Mouse (Mus musculus) myocyte (in vitro differentiated cells): ENCODE data around the gene C2cd4c. TPM values are rescaled to one million over a fixed set of nuclear protein-coding genes. Genes with fewer than 3 reads are reported as not detected.

Experiments
- H3K27me3 ChIP-seq: one replicate; pipeline ENCODE4 v1.6.1; 2011; ENCODE audit not compliant: control insufficient read depth, insufficient read depth, insufficient read length
- H3K36me3 ChIP-seq: one replicate; pipeline ENCODE4 v1.6.1; 2011; ENCODE audit not compliant: control insufficient read depth, insufficient read depth
- H3K4me2 ChIP-seq: one replicate; pipeline ENCODE4 v1.6.1; 2011; ENCODE audit warnings: low read depth, control low read depth
- H3K4me3 ChIP-seq: one replicate; pipeline ENCODE4 v1.5.1; 2011; ENCODE audit warnings: mild to moderate bottlenecking, control low read depth, moderate library complexity
- H3K79me2 ChIP-seq: one replicate; pipeline ENCODE4 v1.6.1; 2011; ENCODE audit not compliant: control insufficient read depth, insufficient read depth
- H3ac ChIP-seq: one replicate; pipeline ENCODE4 v1.6.1; 2011; ENCODE audit not compliant: control insufficient read depth, insufficient read length
- CEBPB ChIP-seq: IDR thresholded peaks from 2 replicates; pipeline ENCODE4 v1.6.1; 2011; ENCODE audit warnings: mild to moderate bottlenecking, moderate library complexity; ENCODE audit not compliant: poor library complexity, insufficient read depth, severe bottlenecking
- E2F4 ChIP-seq: IDR thresholded peaks from one replicate; pipeline ENCODE4 v1.6.1; 2011; ENCODE audit warnings: mild to moderate bottlenecking, control low read depth, moderate library complexity; ENCODE audit not compliant: insufficient read depth
- MAX ChIP-seq: IDR thresholded peaks from one replicate; pipeline ENCODE4 v1.6.1; 2011; ENCODE audit warnings: low read depth, mild to moderate bottlenecking, control low read depth
- MYOD1 ChIP-seq, 3 experiments: IDR thresholded peaks; one replicate each; pipeline ENCODE4 v1.6.1; 2011; ENCODE audit warnings: control low read depth in 2 of 3, low read depth in 2 of 3, mild to moderate bottlenecking in 2 of 3, moderate library complexity in 1 of 3; ENCODE audit not compliant: insufficient read length in 2 of 3, control insufficient read depth in 1 of 3
- MYOG ChIP-seq, 3 experiments: IDR thresholded peaks; one replicate each; pipeline ENCODE4 v1.6.1; 2011; ENCODE audit warnings: control low read depth in 2 of 3, low read depth in 2 of 3, mild to moderate bottlenecking in 2 of 3; ENCODE audit not compliant: insufficient read length in 2 of 3, control insufficient read depth in 1 of 3, insufficient read depth in 1 of 3
- POLR2A ChIP-seq: IDR thresholded peaks from one replicate; pipeline ENCODE4 v1.6.1; 2011; ENCODE audit warnings: low read depth, mild to moderate bottlenecking, control low read depth, moderate library complexity; ENCODE audit not compliant: insufficient read length
- POLR2AphosphoS2 ChIP-seq: IDR thresholded peaks from one replicate; pipeline ENCODE4 v1.6.1; 2011; ENCODE audit warnings: low read depth, control low read depth; ENCODE audit not compliant: insufficient read length
- REST ChIP-seq: IDR thresholded peaks from one replicate; pipeline ENCODE4 v1.6.1; 2011; ENCODE audit warnings: mild to moderate bottlenecking, control low read depth, moderate library complexity; ENCODE audit not compliant: insufficient read depth, insufficient read length
- SRF ChIP-seq: IDR thresholded peaks from one replicate; pipeline ENCODE4 v1.6.1; 2011; ENCODE audit warnings: low read depth; ENCODE audit not compliant: control insufficient read depth, insufficient read length
- TCF12 ChIP-seq: IDR thresholded peaks from one replicate; pipeline ENCODE4 v1.6.1; 2011; ENCODE audit warnings: mild to moderate bottlenecking, control low read depth; ENCODE audit not compliant: poor library complexity, insufficient read depth, severe bottlenecking
- TCF3 ChIP-seq: IDR thresholded peaks from one replicate; pipeline ENCODE4 v1.6.1; 2011; ENCODE audit warnings: low read depth, control low read depth; ENCODE audit not compliant: insufficient read length
- USF1 ChIP-seq: IDR thresholded peaks from one replicate; pipeline ENCODE4 v1.6.1; 2011; ENCODE audit warnings: low read depth, mild to moderate bottlenecking, control low read depth, moderate library complexity
- polyA plus RNA-seq: library from polyadenylated mRNA; unstranded; fragments of >200 nt; fragmentation: generic; extraction: Trizol; gene quantifications from one replicate; pipeline ENCODE4 v1.2.1, GENCODE M21; 2012; ENCODE audit warnings: missing spikeins

Gene C2cd4c
- polyA plus RNA-seq, 1 experiment = 0.01 TPM

GRCm38 (mm10) chr10:79578276-79578675 lies 35.5 kb downstream of the C2cd4c start:
- no peak for TF ChIP-seq REST
- no peak for TF ChIP-seq MYOD1 (IDR thresholded peaks at IDR 0.05; ENCODE audit: control insufficient read depth in 1 of 3, insufficient read length in 2 of 3, low read depth in 2 of 3)
- no peak for TF ChIP-seq USF1
- no peak for TF ChIP-seq E2F4
- TF ChIP-seq MYOG (IDR thresholded peaks at IDR 0.05; ENCODE audit: control insufficient read depth in 1 of 3, insufficient read depth in 1 of 3, insufficient read length in 2 of 3, low read depth in 2 of 3) = no peak
- no peak for TF ChIP-seq POLR2A
- no peak for TF ChIP-seq CEBPB
- Histone ChIP-seq H3K36me3 (no peaks in the 10 kb centered on the region), H3K4me3 (no peak overlapping the region), H3K27me3 (peaks cover 11% of the 10 kb centered on the region), H3K79me2 (no peaks in the 10 kb centered on the region), H3K4me2 (no peak overlapping the region), H3ac (no peak overlapping the region)

GRCm38 (mm10) chr10:79577376-79577775 lies 36.4 kb downstream of the C2cd4c start:
- H3K79me2 ChIP-seq = no peaks in the 10 kb centered on the region
- H3ac ChIP-seq = no peak overlapping the region
- H3K4me2 ChIP-seq = no peak overlapping the region
- no peaks in the 10 kb centered on the region for H3K36me3 ChIP-seq
- TF ChIP-seq MYOG (IDR thresholded peaks at IDR 0.05; ENCODE audit: control insufficient read depth in 1 of 3, insufficient read depth in 1 of 3, insufficient read length in 2 of 3, low read depth in 2 of 3) (no peak), POLR2A (no peak), REST (no peak), MAX (no peak), TCF12 (no peak), CEBPB (no peak), MYOD1 (IDR thresholded peaks at IDR 0.05; ENCODE audit: control insufficient read depth in 1 of 3, insufficient read length in 2 of 3, low read depth in 2 of 3) (no peak), TCF3 (no peak), E2F4 (no peak)
- peaks cover 11% of the 10 kb centered on the region for H3K27me3 ChIP-seq
- no peak overlapping the region for H3K4me3 ChIP-seq

GRCm38 (mm10) chr10:79575754-79576153 lies 38.1 kb downstream of the C2cd4c start:
- H3K79me2 ChIP-seq = no peaks in the 10 kb centered on the region
- no peak overlapping the region for H3K4me3 ChIP-seq
- H3K27me3 ChIP-seq = peaks cover 11% of the 10 kb centered on the region
- TF ChIP-seq REST = no peak
- TF ChIP-seq MYOD1 (IDR thresholded peaks at IDR 0.05; ENCODE audit: control insufficient read depth in 1 of 3, insufficient read length in 2 of 3, low read depth in 2 of 3) = no peak
- TF ChIP-seq MAX = no peak
- TF ChIP-seq CEBPB = no peak
- no peak for TF ChIP-seq SRF
- TF ChIP-seq POLR2AphosphoS2 = no peak
- TF ChIP-seq USF1 = no peak
- no peak for TF ChIP-seq E2F4
- no peak for TF ChIP-seq TCF12
- TF ChIP-seq TCF3 = no peak
- no peak for TF ChIP-seq MYOG (IDR thresholded peaks at IDR 0.05; ENCODE audit: control insufficient read depth in 1 of 3, insufficient read depth in 1 of 3, insufficient read length in 2 of 3, low read depth in 2 of 3)
- no peak for TF ChIP-seq POLR2A
- H3K36me3 ChIP-seq = no peaks in the 10 kb centered on the region
- H3K4me2 ChIP-seq = no peak overlapping the region
- H3ac ChIP-seq = no peak overlapping the region

GRCm38 (mm10) chr10:79574796-79575195 lies 39.0 kb downstream of the C2cd4c start:
- Histone ChIP-seq H3K36me3 (no peaks in the 10 kb centered on the region), H3ac (no peak overlapping the region), H3K4me3 (no peak overlapping the region), H3K4me2 (no peak overlapping the region), H3K27me3 (peaks cover 11% of the 10 kb centered on the region), H3K79me2 (no peaks in the 10 kb centered on the region)
- TF ChIP-seq E2F4 (no peak), MYOD1 (IDR thresholded peaks at IDR 0.05; ENCODE audit: control insufficient read depth in 1 of 3, insufficient read length in 2 of 3, low read depth in 2 of 3) (no peak), MYOG (IDR thresholded peaks at IDR 0.05; ENCODE audit: control insufficient read depth in 1 of 3, insufficient read depth in 1 of 3, insufficient read length in 2 of 3, low read depth in 2 of 3) (no peak), MAX (no peak), REST (no peak), POLR2A (no peak), TCF3 (no peak)

GRCm38 (mm10) chr10:79574350-79574749 lies 39.5 kb downstream of the C2cd4c start:
- H3K36me3 ChIP-seq = no peaks in the 10 kb centered on the region
- no peaks in the 10 kb centered on the region for H3K79me2 ChIP-seq
- TF ChIP-seq REST (no peak), TCF3 (no peak), POLR2AphosphoS2 (no peak), E2F4 (no peak), CEBPB (no peak), USF1 (no peak), TCF12 (no peak), MYOD1 (IDR thresholded peaks at IDR 0.05; ENCODE audit: control insufficient read depth in 1 of 3, insufficient read length in 2 of 3, low read depth in 2 of 3) (no peak), MAX (no peak), SRF (no peak), MYOG (IDR thresholded peaks at IDR 0.05; ENCODE audit: control insufficient read depth in 1 of 3, insufficient read depth in 1 of 3, insufficient read length in 2 of 3, low read depth in 2 of 3) (no peak), POLR2A (no peak)
- H3K27me3 ChIP-seq = peaks cover 11% of the 10 kb centered on the region
- no peak overlapping the region for H3K4me3 ChIP-seq
- H3ac ChIP-seq = no peak overlapping the region
- H3K4me2 ChIP-seq = no peak overlapping the region
